Mouse (Mus musculus) effector memory CD4-positive, alpha-beta T cell, adult 5 months (primary cell): Measurements from ENCODE around the gene Vmn1r225. TPM values are rescaled to one million over a fixed set of nuclear protein-coding genes. Genes with fewer than 3 reads are reported as not detected.

Experiments
- polyA plus RNA-seq: library from polyadenylated mRNA; unstranded; fragments of 100-300 nt; shearing (Covaris generic); gene quantifications from one replicate; pipeline ENCODE4 v1.2.1, GENCODE M21; 2017

Gene Vmn1r225
- not detected for polyA plus RNA-seq

GRCm38 (mm10) chr17:20497858-20498257, at the start of gene Vmn1r225:
Gene Vmn1r225, plus strand, starts transcription at chr17:20498158.

GRCm38 (mm10) chr17:20481231-20481630, 16.7 kb upstream of the Vmn1r225 start, which contains the start of gene Vmn2r108:
Gene Vmn2r108, minus strand, starts transcription at chr17:20481331.

Other genes starting within 250 kb of the Vmn1r225 start
- gene Vmn2r106, start 212.6 kb upstream of the Vmn1r225 start, polyA plus RNA-seq: 0.12 TPM
- not detected for gene Vmn2r107, start 152.9 kb upstream of the Vmn1r225 start, polyA plus RNA-seq
- gene Vmn1r224, start 84.0 kb upstream of the Vmn1r225 start, polyA plus RNA-seq: not detected
- not detected for gene Vmn2r108, start 16.8 kb upstream of the Vmn1r225 start, polyA plus RNA-seq
- not detected for gene Vmn2r109, start 66.6 kb downstream of the Vmn1r225 start, polyA plus RNA-seq
- 0.05 TPM for gene Vmn2r110, start 98.3 kb downstream of the Vmn1r225 start, polyA plus RNA-seq
- 0.36 TPM for gene Fpr-rs3, start 126.7 kb downstream of the Vmn1r225 start, polyA plus RNA-seq
- gene Vmn1r226, start 184.7 kb downstream of the Vmn1r225 start, polyA plus RNA-seq: not detected
- gene Vmn1r227, start 231.7 kb downstream of the Vmn1r225 start, polyA plus RNA-seq: not detected